Mouse (Mus musculus) megakaryocyte, adult 5-6 weeks (primary cell): Measurements from ENCODE around the gene Tmem79. TPM values are rescaled to one million over a fixed set of nuclear protein-coding genes. Genes with fewer than 3 reads are reported as not detected.
"Not testable (repeated sequence)": the region's sequence is repeated elsewhere in the genome, so short reads cannot be mapped to it uniquely, and the experiment has no call there.

ENCODE experiments used
- ATAC-seq: 2 replicates; pipeline ENCODE4 v1.8.0; 2016; ENCODE audit warnings: mild to moderate bottlenecking, inconsistent platforms; ENCODE audit not compliant: poor library complexity, severe bottlenecking
- total RNA-seq, 2 experiments: library from RNA; stranded (forward) in 1 of 2; stranded (reverse) in 1 of 2; fragments of 153-499, 151-499 nt in 1 of 2; fragments of 221-1000, 200-1000 nt in 1 of 2; gene quantifications; 2 replicates each; pipeline versions ENCODE4 v1.2.3 to v1.2.4; 2015 to 2017

The Tmem79 gene
- total RNA-seq, 2 experiments from 2014 or later: 1.2 to 2.6 TPM

DNA sequence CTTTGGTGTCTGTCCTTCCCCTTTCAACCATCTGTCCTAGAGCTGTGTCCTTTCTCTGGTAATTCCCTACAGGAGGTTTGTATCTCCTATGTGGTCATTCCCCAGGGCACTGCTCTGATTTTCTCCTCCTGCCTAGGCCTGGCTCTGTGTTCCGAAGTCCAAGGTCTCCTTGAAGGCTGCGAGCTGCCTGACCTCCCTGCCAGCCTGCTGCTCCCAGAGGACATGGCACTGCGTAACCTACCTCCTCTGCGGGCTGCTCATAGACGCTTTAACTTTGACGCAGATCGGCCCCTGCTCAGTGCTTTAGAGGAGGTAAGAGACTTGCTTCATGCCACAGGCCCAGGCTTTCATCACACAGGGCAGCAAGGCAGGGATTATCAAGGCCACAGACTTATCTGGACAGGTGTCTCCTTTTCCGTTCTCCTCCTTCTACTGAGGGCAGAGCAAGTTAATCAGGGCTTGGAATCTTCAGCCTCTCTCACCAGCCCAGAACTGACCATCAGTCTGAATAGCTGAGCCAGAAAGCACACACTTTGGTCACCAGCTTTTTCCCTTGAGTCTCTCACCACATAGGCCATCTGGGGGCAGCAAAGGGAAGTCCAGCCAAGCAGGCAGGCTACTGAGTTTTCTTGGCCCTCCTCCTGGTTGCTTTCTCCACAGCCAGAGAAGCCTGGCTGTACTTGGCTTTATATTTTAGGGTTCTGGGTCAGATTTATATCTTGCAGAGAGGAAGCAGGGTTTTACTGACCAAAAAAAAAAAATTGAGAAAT is 18.6 kb upstream of the Tmem79 start:
- ATAC-seq: no peak

DNA sequence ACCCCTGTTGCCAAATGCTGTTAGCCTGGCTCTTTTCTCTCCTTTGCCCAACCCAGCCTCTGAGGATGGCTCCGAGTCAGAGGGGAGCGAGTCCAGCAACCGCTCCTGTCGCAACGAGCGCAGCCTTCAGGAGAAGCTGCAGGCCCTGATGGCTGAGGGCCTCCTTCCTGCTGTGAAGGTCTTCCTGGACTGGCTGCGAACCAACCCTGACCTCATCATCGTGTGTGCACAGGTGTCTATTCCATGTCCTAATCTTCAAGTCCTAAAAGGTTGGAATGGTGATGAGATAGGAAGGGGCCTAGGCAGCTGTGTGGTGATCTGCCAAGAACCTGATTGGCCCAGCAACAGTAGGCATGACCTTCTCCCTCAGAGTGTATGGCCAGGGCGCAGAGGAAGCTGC is 17.0 kb upstream of the Tmem79 start:
- ATAC-seq: no peak

GRCm38 (mm10) chr3:88350732-88351131 is 14.8 kb upstream of the Tmem79 start:
- no peak for ATAC-seq

DNA sequence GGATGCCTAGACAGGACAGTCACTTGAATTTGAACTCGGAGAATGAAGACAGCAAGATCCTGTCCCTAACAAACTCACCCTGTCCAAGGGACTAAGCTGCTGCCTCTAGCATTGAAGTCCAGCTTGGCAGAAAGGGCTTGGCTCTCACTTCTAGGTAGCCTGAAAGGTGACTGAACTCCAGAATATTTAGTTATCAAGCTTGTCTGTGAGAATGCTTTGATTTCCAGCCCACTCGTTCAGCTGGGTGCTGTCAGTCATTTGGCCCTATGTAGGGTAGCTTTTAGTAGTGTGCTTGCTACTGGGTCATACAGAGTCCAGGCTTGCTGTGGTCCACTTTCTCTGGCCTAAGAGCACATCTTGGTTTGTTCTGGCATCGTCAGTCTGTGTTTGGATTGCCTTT is 3.1 kb upstream of the Tmem79 start:
- no peak for ATAC-seq

DNA sequence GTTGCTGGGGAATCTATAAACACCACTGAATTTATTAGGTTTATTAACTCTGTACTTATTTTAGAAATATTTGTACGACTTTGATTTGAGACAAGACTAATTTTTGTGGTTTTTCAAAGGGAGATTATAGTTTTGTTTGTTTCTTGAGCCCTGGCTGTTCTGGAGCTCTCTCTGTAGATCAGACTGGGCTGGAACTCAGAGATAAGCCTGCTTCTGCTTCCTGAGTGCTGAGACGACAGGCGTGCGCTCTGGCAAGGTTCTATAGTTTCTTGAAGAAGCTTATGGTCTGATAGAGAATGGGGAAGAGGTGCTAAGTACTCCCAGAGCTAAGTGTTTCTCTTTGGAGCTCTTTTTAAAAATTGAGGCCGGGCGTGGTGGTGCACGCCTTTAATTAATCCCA is 2.4 kb upstream of the Tmem79 start:
- ATAC-seq: no peak

- ATAC-seq: peak; percentile 20
Measured at GRCm38 (mm10) chr3:88337367-88338020, 1.5 kb upstream of the Tmem79 start.

GRCm38 (mm10) chr3:88335436-88336053 is 403 bp downstream of the Tmem79 start:
- ATAC-seq: peak; percentile 52

- no peak for ATAC-seq
Measured at GRCm38 (mm10) chr3:88334902-88335435, 979 bp downstream of the Tmem79 start.

GRCm38 (mm10) chr3:88334029-88334658 is 1.8 kb downstream of the Tmem79 start:
- no peak for ATAC-seq

DNA sequence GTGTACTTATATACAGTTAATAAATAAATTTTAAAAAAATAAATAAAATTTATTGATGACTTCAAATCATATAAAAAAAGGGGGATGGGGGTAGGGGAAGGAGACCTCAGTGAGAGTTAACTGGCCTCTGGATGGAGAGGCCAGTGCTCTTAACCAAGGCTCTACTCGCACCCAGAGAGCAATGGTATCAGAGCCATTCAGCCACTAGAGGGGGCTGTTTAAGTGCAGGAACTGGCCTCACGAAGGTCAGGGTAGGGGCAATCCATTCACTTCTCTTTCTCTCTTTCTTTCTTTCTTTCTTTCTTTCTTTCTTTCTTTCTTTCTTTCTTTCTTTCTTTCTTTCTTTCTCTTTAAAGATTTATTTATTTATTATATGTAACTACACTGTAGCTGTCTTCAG is 4.7 kb downstream of the Tmem79 start:
- 0 out of 2 replicates have a peak, but pooled peaks have one; percentile 44 for ATAC-seq

GRCm38 (mm10) chr3:88328956-88329355 is 7.0 kb downstream of the Tmem79 start:
- ATAC-seq: no peak

DNA sequence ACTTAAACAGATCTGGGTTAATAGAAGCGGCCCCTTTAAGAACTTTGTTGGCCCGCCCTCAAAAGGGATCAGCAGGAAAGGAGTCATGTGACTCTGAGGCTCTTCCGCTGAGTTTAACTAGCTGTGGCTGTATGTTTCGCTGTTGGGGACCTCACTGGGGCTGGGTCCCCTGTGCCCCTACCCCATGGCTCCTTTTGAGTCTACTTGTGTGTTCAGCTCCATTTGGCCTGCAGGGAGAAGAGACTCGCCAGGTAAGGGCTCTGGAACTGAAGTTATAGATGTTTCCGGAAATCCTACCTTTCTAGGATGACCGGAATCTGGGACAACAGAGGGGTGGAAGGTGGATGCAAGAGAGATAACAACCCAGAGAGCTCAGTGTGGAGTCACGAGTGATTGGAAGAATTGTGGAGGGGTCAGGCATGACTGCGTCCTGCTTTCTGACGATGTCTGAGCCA is 11.0 kb downstream of the Tmem79 start, which contains the start of gene Glmp:
Glmp (plus strand) TSS at position 73 of the 455 bp plus-strand sequence.
- peak; percentile 94 for ATAC-seq

DNA sequence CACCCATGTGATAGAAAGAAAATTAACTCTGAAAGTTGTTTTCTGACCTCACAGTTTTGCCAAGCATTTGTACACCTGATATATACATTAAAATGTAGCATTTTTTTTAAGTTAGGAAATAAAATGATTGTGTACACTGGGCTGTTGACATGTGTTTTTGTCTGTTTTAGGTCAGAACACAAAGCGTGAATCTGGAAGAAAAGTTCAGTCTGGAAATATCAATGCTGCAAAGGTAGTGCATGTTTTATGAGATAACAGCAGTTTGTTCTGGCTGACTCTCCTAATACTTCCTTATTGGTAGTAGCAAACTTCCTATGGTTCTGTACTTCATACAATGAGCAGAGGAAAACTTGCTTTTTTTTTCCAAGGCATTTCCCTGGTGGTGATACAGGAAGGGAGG is 36.8 kb downstream of the Tmem79 start:
- ATAC-seq: no peak

DNA sequence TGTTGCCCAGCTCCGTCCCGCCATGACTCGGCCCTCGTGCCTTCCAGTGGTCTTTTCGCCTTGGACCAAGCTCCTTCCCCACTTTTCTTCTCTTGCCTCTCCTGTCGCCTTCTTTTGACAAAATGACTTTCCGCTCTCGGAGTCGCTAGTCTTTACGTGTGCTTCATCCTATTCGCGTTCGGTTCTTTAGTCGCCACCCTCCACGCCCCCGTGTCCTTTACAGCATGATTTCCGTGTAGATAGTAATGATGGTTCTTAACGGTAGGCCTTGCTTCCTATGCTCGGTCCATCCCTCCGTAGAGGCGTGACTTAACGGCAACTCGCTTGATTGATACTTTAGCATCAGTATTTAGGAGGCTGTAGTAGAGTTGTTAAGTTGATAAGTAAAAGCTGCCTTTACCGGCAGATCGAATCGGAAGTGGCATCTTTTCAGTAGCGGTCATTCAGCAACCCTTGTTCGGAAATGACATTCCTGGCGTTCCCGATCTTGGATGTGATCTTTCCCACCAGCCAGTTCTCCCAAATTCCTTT is 38.6 kb downstream of the Tmem79 start:
- peak; percentile 17 for ATAC-seq

- ATAC-seq: peak; percentile 91
Measured at GRCm38 (mm10) chr3:88296561-88297318, 39.2 kb downstream of the Tmem79 start, which contains the start of the genes Tsacc and Cct3. TSS of gene Tsacc (minus strand) at chr3:88296999. TSS of gene Cct3 (plus strand) at chr3:88297116.

DNA sequence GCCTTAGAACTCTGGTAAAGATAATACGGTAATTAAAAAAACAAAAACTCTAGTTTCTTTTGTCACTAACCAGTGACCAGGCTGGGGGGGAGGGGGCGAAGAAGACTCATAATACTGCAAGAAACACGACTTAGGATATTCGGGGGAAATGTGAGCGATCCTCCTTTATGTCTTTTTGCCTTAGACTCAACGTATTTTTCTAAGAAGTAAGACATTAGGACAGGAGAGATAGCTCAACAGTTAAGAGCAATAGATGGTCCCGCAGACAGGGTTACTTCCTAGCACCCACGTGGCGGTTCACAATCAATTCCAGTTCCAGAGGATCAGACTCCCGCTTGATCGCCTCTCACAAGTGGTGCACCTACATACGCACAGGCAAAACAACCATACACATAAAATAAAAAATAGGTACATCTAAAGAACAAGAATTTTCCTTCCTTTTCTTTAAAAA is 39.8 kb downstream of the Tmem79 start:
- ATAC-seq: no peak

GRCm38 (mm10) chr3:88295272-88295671 is 40.7 kb downstream of the Tmem79 start:
- not testable (repeated sequence) for ATAC-seq

- ATAC-seq: no peak
Measured at GRCm38 (mm10) chr3:88291970-88292369, 44.0 kb downstream of the Tmem79 start.

- ATAC-seq: not testable (repeated sequence)
Measured at GRCm38 (mm10) chr3:88288133-88288713, 47.7 kb downstream of the Tmem79 start.
